Mouse (Mus musculus): ENCODE measurements at regions not wholly inside any gene's neighbourhood (a gene's known extent, or its start where the extent isn't known, plus 50 kb on each side); places are given as distances from the start of the nearest gene placed in this dataset.
A peak's percentile ranks its signal among the peaks of the same experiment; 100 is the strongest.

DNA sequence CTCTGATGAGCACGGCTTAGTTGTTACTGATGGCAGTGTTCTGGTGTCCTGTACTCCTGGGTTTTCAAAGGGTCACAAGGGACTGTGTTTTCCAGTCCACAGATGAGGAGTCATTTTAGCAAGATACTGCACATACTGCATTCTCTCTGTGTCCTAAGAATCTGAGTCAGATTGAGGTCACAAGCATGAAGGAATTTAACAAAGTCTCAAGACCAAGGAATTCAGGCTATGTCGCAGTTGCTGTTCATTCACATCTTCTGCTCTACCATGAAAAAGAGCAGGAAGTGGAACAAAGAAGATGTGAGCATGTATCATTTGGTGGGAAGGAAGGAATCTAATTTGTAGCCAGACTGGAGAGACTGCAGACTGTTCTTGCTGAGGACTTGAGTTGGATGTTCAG lies 402.2 kb upstream of the Adamts5 start:
- Histone ChIP-seq H3K4me1 (ENCODE audit: insufficient read depth, low read depth, low read length) (no peaks in the 10 kb centered on the region), H3K27me3 (ENCODE audit: insufficient read depth, low read length) (no peaks in the 10 kb centered on the region), H3K9me3 (replicated peaks) (no peaks in the 10 kb centered on the region), H3K4me3 (ENCODE audit: low read depth, low read length) (no peak overlapping the region), H3K36me3 (replicated peaks) (no peaks in the 10 kb centered on the region)
- TF ChIP-seq TAL1 (conservative IDR thresholded peaks at IDR 0.05; ENCODE audit: low read depth, low read length) (no peak), GATA1 (IDR thresholded peaks at IDR 0.05; ENCODE audit: borderline replicate concordance, low read length) (no peak), POLR2AphosphoS5 (IDR thresholded peaks at IDR 0.05; ENCODE audit: insufficient replicate concordance, low read depth, low read length) (no peak), GATA2 (IDR thresholded peaks at IDR 0.05; ENCODE audit: borderline replicate concordance, low read depth, low read length) (no peak), CTCF (IDR thresholded peaks at IDR 0.05; ENCODE audit: low read depth, low read length) (no peak)
- no peak for ATAC-seq (ENCODE audit: extremely low read depth, insufficient number of reproducible peaks, low FRiP score, poor library complexity, severe bottlenecking)
- DNase-seq (ENCODE audit: low spot score), result no peak

GRCm38 (mm10) chr16:86302451-86303145 lies 401.0 kb upstream of the Adamts5 start:
- DNase-seq (ENCODE audit: low spot score), result no peak
- ATAC-seq (ENCODE audit: extremely low read depth, insufficient number of reproducible peaks, low FRiP score, poor library complexity, severe bottlenecking), result 0 out of 2 replicates have a peak, but pooled peaks have one; percentile 22

DNA sequence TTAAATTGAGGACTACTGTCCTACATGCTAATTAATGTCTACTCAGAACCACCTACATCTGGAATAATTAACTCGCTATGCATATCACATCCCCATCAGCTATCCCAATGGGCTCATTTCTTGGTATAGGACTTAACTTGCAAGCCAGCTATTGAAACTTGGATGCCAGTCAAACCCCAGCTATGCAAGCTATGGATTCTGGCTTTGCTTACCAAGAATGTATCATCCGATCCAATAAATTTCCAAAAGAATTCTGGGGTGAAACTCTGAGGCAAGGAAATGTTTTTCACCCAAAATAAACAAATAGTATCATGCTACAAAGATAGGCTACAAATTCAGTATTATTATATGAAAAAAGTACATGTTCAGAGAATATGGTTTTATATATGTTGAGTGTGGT lies 392.8 kb upstream of the Adamts5 start:
- H3K4me3 ChIP-seq (ENCODE audit: low read depth, low read length), result no peak overlapping the region
- H3K36me3 ChIP-seq (replicated peaks), result no peaks in the 10 kb centered on the region
- no peaks in the 10 kb centered on the region for H3K9me3 ChIP-seq (replicated peaks)
- no peaks in the 10 kb centered on the region for H3K4me1 ChIP-seq (ENCODE audit: insufficient read depth, low read depth, low read length)
- DNase-seq (ENCODE audit: low spot score) (no peak), ATAC-seq (ENCODE audit: extremely low read depth, insufficient number of reproducible peaks, low FRiP score, poor library complexity, severe bottlenecking) (no peak)
- H3K27me3 ChIP-seq (ENCODE audit: insufficient read depth, low read length), result no peaks in the 10 kb centered on the region
- TF ChIP-seq POLR2AphosphoS5 (IDR thresholded peaks at IDR 0.05; ENCODE audit: insufficient replicate concordance, low read depth, low read length) (no peak), GATA1 (IDR thresholded peaks at IDR 0.05; ENCODE audit: borderline replicate concordance, low read length) (no peak), TAL1 (conservative IDR thresholded peaks at IDR 0.05; ENCODE audit: low read depth, low read length) (no peak), CTCF (IDR thresholded peaks at IDR 0.05; ENCODE audit: low read depth, low read length) (no peak)

More at GRCm38 (mm10) chr16:86302451-86303145, 401.0 kb upstream of the Adamts5 start:
- Histone ChIP-seq H3K36me3 (replicated peaks) (no peaks in the 10 kb centered on the region), H3K4me3 (ENCODE audit: low read depth, low read length) (no peak overlapping the region), H3K27me3 (ENCODE audit: insufficient read depth, low read length) (no peaks in the 10 kb centered on the region), H3K4me1 (ENCODE audit: insufficient read depth, low read depth, low read length) (no peaks in the 10 kb centered on the region), H3K9me3 (replicated peaks) (no peaks in the 10 kb centered on the region)
- TF ChIP-seq GATA1 (IDR thresholded peaks at IDR 0.05; ENCODE audit: borderline replicate concordance, low read length), result no peak

DNA sequence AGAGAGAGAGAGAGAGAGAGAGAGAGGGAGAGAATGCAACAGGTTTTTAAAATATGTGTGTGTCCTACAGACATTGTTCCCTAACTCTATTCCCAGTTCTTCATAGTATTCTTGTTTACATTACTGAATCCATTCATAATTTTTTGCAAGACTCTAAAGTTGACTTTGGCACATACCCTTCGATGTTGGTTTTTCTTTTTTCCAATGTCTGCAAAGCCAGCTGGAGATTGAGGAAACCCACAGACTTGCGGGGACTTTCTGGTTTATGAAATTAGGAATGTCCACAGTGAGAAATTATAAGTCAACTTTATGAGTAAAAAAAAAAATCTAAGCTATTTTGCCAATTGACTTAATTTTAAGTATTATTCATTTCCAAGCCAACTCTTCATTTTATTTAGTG lies 379.7 kb upstream of the Adamts5 start:
- no peak for DNase-seq (ENCODE audit: low spot score)
- TF ChIP-seq GATA2 (IDR thresholded peaks at IDR 0.05; ENCODE audit: borderline replicate concordance, low read depth, low read length) (no peak), GATA1 (IDR thresholded peaks at IDR 0.05; ENCODE audit: borderline replicate concordance, low read length) (no peak), POLR2AphosphoS5 (IDR thresholded peaks at IDR 0.05; ENCODE audit: insufficient replicate concordance, low read depth, low read length) (no peak), TAL1 (conservative IDR thresholded peaks at IDR 0.05; ENCODE audit: low read depth, low read length) (no peak), CTCF (IDR thresholded peaks at IDR 0.05; ENCODE audit: low read depth, low read length) (no peak)

DNA sequence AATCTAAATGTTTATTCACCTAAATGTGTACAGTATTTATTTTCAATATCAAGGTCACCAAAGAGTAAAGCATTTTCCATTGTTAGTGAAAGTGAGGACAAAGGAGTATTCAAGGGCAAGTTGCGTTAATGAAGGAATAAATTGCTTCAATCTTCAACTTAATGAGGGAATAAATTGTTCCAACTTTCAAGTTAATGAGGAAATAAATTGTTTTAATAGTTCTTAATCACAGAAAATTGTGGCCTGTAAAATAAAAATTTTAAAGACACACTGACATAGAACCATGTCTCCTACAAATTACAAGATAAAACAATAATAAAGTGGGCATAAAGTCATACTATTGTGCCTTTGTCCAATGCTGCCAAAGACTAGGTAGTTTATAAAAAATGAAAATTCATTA lies 375.4 kb upstream of the Adamts5 start:
- no peaks in the 10 kb centered on the region for H3K36me3 ChIP-seq (replicated peaks)
- no peak overlapping the region for H3K4me3 ChIP-seq (ENCODE audit: low read depth, low read length)
- no peaks in the 10 kb centered on the region for H3K9me3 ChIP-seq (replicated peaks)
- TF ChIP-seq GATA1 (IDR thresholded peaks at IDR 0.05; ENCODE audit: borderline replicate concordance, low read length) (no peak), GATA2 (IDR thresholded peaks at IDR 0.05; ENCODE audit: borderline replicate concordance, low read depth, low read length) (no peak)
- DNase-seq (ENCODE audit: low spot score) (no peak), ATAC-seq (ENCODE audit: extremely low read depth, insufficient number of reproducible peaks, low FRiP score, poor library complexity, severe bottlenecking) (no peak)
- no peaks in the 10 kb centered on the region for H3K27me3 ChIP-seq (ENCODE audit: insufficient read depth, low read length)
- no peaks in the 10 kb centered on the region for H3K4me1 ChIP-seq (ENCODE audit: insufficient read depth, low read depth, low read length)

More for the DNA sequence above, 379.7 kb upstream of the Adamts5 start:
- no peaks in the 10 kb centered on the region for H3K4me1 ChIP-seq (ENCODE audit: insufficient read depth, low read depth, low read length)
- no peaks in the 10 kb centered on the region for H3K9me3 ChIP-seq (replicated peaks)
- ATAC-seq (ENCODE audit: extremely low read depth, insufficient number of reproducible peaks, low FRiP score, poor library complexity, severe bottlenecking), result no peak
- H3K36me3 ChIP-seq (replicated peaks), result no peaks in the 10 kb centered on the region
- no peaks in the 10 kb centered on the region for H3K27me3 ChIP-seq (ENCODE audit: insufficient read depth, low read length)
- no peak overlapping the region for H3K4me3 ChIP-seq (ENCODE audit: low read depth, low read length)

DNA sequence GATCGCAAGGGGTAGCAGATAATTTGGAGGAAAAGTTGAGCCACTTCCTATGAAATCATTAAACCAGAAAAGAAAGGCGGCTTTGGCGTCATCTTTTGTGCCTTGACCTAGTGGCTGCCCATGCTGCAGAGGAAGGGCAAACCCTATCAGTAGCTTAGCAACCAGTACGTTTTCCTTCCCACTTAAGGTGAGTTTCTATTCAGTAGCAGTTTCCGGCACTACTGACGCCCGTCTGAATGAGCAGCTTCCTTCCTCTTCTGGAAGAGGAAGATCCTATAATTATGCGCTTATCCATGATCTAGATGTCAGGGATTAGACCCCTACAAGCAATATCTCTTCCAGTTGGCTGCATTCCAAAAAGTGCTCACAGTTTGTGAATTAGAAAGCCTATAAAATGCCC lies 360.0 kb upstream of the Adamts5 start:
- Histone ChIP-seq H3K36me3 (replicated peaks) (no peaks in the 10 kb centered on the region), H3K4me1 (ENCODE audit: insufficient read depth, low read depth, low read length) (no peaks in the 10 kb centered on the region; the same call in 1 of the 2 replicates), H3K27me3 (ENCODE audit: insufficient read depth, low read length) (no peaks in the 10 kb centered on the region), H3K9me3 (replicated peaks) (no peaks in the 10 kb centered on the region), H3K4me3 (ENCODE audit: low read depth, low read length) (no peak overlapping the region)
- DNase-seq (ENCODE audit: low spot score), result no peak
- ATAC-seq (ENCODE audit: extremely low read depth, insufficient number of reproducible peaks, low FRiP score, poor library complexity, severe bottlenecking), result no peak
- TF ChIP-seq GATA2 (IDR thresholded peaks at IDR 0.05; ENCODE audit: borderline replicate concordance, low read depth, low read length) (no peak), CTCF (IDR thresholded peaks at IDR 0.05; ENCODE audit: low read depth, low read length) (no peak), GATA1 (IDR thresholded peaks at IDR 0.05; ENCODE audit: borderline replicate concordance, low read length) (no peak), POLR2AphosphoS5 (IDR thresholded peaks at IDR 0.05; ENCODE audit: insufficient replicate concordance, low read depth, low read length) (no peak), TAL1 (conservative IDR thresholded peaks at IDR 0.05; ENCODE audit: low read depth, low read length) (no peak)

GRCm38 (mm10) chr16:86252630-86253029 lies 351.0 kb upstream of the Adamts5 start:
- Histone ChIP-seq H3K27me3 (ENCODE audit: insufficient read depth, low read length) (no peaks in the 10 kb centered on the region), H3K4me1 (ENCODE audit: insufficient read depth, low read depth, low read length) (no peaks in the 10 kb centered on the region), H3K4me3 (ENCODE audit: low read depth, low read length) (no peak overlapping the region), H3K36me3 (replicated peaks) (no peaks in the 10 kb centered on the region), H3K9me3 (replicated peaks) (peaks cover 2% of the 10 kb centered on the region; the same call in 1 of the 2 replicates)
- TF ChIP-seq TAL1 (conservative IDR thresholded peaks at IDR 0.05; ENCODE audit: low read depth, low read length), result no peak
- no peak for TF ChIP-seq CTCF (IDR thresholded peaks at IDR 0.05; ENCODE audit: low read depth, low read length)
- TF ChIP-seq GATA1 (IDR thresholded peaks at IDR 0.05; ENCODE audit: borderline replicate concordance, low read length), result no peak
- TF ChIP-seq GATA2 (IDR thresholded peaks at IDR 0.05; ENCODE audit: borderline replicate concordance, low read depth, low read length), result no peak
- no peak for TF ChIP-seq POLR2AphosphoS5 (IDR thresholded peaks at IDR 0.05; ENCODE audit: insufficient replicate concordance, low read depth, low read length)
- ATAC-seq (ENCODE audit: extremely low read depth, insufficient number of reproducible peaks, low FRiP score, poor library complexity, severe bottlenecking) (no peak), DNase-seq (ENCODE audit: low spot score) (no peak)

Measured in G1E (cell line).